Mouse (Mus musculus): ENCODE results near the gene Ndufaf8. TPM values are rescaled to one million over a fixed set of nuclear protein-coding genes. Genes with fewer than 3 reads are reported as not detected.

Gene Ndufaf8
- polyA plus RNA-seq, 1 experiment from 2014 or later = 57.5 TPM

DNA sequence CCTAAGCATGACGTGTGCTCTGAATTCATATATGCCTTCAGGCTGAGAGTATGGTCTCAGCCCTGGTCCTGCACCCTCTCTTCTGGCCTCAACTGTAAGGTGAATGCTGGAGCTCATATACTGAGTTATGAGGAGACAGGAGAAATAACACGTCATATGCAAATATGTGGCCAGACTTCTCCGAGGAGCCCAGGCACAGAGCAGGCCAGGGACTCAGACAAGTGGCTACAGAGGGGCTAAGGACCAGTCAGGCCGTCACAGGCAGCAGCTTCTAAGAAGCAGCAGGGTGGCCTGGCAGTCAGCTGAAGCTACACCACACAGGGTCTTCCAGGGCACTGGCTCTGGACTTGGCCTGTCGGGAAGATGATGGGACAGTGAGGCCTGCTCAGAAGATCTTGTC is 35.4 kb upstream of the Ndufaf8 start:
- Histone ChIP-seq H3K4me2 (ENCODE audit: low read depth, low read length) (no peak overlapping the region), H3K4me1 (ENCODE audit: control insufficient read depth, insufficient read depth, low read length) (no peaks in the 10 kb centered on the region), H3K9me3 (replicated peaks; ENCODE audit: control insufficient read depth, low read length) (no peaks in the 10 kb centered on the region), H3K27ac (replicated peaks; ENCODE audit: low read depth, low read length) (no peak overlapping the region), H3K27me3 (ENCODE audit: control insufficient read depth, insufficient read depth, low read length) (no peaks in the 10 kb centered on the region), H3K36me3 (replicated peaks; ENCODE audit: control insufficient read depth, insufficient read depth, low read depth, low read length) (peaks cover 8% of the 10 kb centered on the region), H3K9ac (replicated peaks; ENCODE audit: low read length) (no peak overlapping the region), H3K4me3 (ENCODE audit: low read depth, low read length) (no peak overlapping the region)
- DNase-seq (ENCODE audit: low spot score) = no peak
- no peak for ATAC-seq (replicated peaks; ENCODE audit: insufficient number of reproducible peaks, low FRiP score, low TSS enrichment, low read depth)
- WGBS = 82% methylated on average over 5 of the region's 5 CpGs

DNA sequence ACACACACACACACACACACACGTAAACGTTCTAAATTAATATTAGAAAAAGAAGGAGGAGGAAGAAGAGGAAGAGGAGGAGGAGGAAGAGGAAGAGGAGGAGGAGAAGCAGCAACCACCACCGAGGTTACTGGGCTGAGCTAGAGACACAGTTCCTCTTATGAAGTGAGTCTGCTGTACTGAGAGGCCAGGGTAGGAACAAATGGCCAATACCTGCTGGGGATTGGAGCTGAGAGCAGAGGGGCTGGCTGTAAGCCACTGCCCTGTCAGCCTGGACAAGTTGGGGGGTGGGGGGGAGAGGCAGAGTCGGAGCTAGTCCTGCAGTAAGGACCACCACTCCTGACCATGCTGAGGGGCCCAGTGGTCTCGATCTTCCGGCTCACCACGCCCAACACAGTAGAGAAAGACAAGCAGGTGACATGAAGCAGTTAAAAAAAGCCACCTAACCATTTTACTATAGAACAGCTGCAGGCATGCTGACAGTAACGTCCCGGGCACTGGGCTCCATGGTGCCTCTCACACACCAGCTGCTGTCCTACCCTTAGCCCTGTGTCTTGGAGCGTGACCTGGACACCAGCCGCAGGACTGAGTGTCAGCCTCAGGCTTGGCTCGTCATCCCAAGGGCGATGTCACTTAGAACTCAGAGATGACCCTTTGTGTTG is 34.6 kb upstream of the Ndufaf8 start:
- no peaks in the 10 kb centered on the region for H3K27me3 ChIP-seq (ENCODE audit: control insufficient read depth, insufficient read depth, low read length)
- H3K4me2 ChIP-seq (ENCODE audit: low read depth, low read length) = no peak overlapping the region
- H3K4me1 ChIP-seq (ENCODE audit: control insufficient read depth, insufficient read depth, low read length) = no peaks in the 10 kb centered on the region
- H3K4me3 ChIP-seq (ENCODE audit: low read depth, low read length) = no peak overlapping the region
- no peak for DNase-seq (ENCODE audit: low spot score)
- H3K9me3 ChIP-seq (replicated peaks; ENCODE audit: control insufficient read depth, low read length) = no peaks in the 10 kb centered on the region
- H3K36me3 ChIP-seq (replicated peaks; ENCODE audit: control insufficient read depth, insufficient read depth, low read depth, low read length) = peaks cover 8% of the 10 kb centered on the region
- ATAC-seq (replicated peaks; ENCODE audit: insufficient number of reproducible peaks, low FRiP score, low TSS enrichment, low read depth) = no peak
- no peak overlapping the region for H3K27ac ChIP-seq (replicated peaks; ENCODE audit: low read depth, low read length)
- WGBS = 88% methylated on average over 13 of the region's 13 CpGs
- no peak overlapping the region for H3K9ac ChIP-seq (replicated peaks; ENCODE audit: low read length)

DNA sequence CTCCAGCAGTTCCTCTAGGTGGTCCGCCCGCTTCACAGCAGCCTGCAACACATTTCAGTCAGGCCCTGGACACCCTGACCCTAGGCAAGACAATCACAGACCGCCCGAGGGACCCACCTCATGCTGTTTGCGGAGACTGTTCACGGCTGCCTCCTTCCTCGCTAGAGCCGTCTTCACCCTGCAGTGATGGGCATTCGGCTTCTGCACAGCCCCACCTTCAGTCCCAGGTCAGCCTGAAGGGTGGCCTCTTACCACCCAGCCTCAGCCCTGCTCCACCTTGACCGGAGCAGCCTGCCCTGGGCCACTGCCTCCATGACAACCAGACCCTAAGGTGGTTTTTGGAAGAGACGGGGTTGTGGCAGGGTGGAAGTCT is 34.1 kb upstream of the Ndufaf8 start:
- no peak overlapping the region for H3K27ac ChIP-seq (replicated peaks; ENCODE audit: low read depth, low read length)

DNA sequence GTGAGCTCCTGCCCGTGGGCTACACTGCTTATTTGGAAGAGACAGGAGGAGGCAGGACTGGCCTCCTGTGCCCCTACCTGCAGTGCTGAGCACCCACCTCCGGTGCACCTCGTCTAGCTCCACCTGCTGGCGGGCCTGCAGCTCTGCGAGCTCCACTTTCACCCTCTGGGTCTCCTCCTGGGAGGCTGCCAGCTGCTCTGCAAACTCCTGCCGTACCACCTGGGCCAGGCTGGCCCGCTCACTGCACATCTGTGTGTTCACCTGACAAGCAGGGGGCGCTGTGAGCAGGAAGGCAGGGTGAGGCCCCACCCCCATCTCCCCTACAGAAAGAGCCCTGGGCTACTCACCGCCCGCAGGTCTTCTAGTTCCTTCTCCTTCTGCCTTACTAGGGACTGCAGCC is 33.4 kb upstream of the Ndufaf8 start:
- Histone ChIP-seq H3K4me3 (ENCODE audit: low read depth, low read length) (no peak overlapping the region), H3K4me2 (ENCODE audit: low read depth, low read length) (no peak overlapping the region), H3K36me3 (replicated peaks; ENCODE audit: control insufficient read depth, insufficient read depth, low read depth, low read length) (peaks cover 8% of the 10 kb centered on the region), H3K9me3 (replicated peaks; ENCODE audit: control insufficient read depth, low read length) (no peaks in the 10 kb centered on the region), H3K27me3 (ENCODE audit: control insufficient read depth, insufficient read depth, low read length) (no peaks in the 10 kb centered on the region), H3K9ac (replicated peaks; ENCODE audit: low read length) (no peak overlapping the region), H3K4me1 (ENCODE audit: control insufficient read depth, insufficient read depth, low read length) (no peaks in the 10 kb centered on the region), H3K27ac (replicated peaks; ENCODE audit: low read depth, low read length) (no peak overlapping the region)
- DNase-seq (ENCODE audit: low spot score) (peak; percentile 55), ATAC-seq (replicated peaks; ENCODE audit: insufficient number of reproducible peaks, low FRiP score, low TSS enrichment, low read depth) (no peak)
- 43% methylated on average over 10 of the region's 10 CpGs for WGBS

More for the DNA sequence above, 34.1 kb upstream of the Ndufaf8 start:
- no peaks in the 10 kb centered on the region for H3K27me3 ChIP-seq (ENCODE audit: control insufficient read depth, insufficient read depth, low read length)
- ATAC-seq (replicated peaks; ENCODE audit: insufficient number of reproducible peaks, low FRiP score, low TSS enrichment, low read depth) (no peak), DNase-seq (ENCODE audit: low spot score) (no peak)
- H3K4me2 ChIP-seq (ENCODE audit: low read depth, low read length) = no peak overlapping the region
- no peaks in the 10 kb centered on the region for H3K4me1 ChIP-seq (ENCODE audit: control insufficient read depth, insufficient read depth, low read length)
- H3K4me3 ChIP-seq (ENCODE audit: low read depth, low read length) = no peak overlapping the region
- peaks cover 8% of the 10 kb centered on the region for H3K36me3 ChIP-seq (replicated peaks; ENCODE audit: control insufficient read depth, insufficient read depth, low read depth, low read length)
- H3K9me3 ChIP-seq (replicated peaks; ENCODE audit: control insufficient read depth, low read length) = no peaks in the 10 kb centered on the region
- WGBS = 88% methylated on average over 11 of the region's 11 CpGs
- H3K9ac ChIP-seq (replicated peaks; ENCODE audit: low read length) = no peak overlapping the region

DNA sequence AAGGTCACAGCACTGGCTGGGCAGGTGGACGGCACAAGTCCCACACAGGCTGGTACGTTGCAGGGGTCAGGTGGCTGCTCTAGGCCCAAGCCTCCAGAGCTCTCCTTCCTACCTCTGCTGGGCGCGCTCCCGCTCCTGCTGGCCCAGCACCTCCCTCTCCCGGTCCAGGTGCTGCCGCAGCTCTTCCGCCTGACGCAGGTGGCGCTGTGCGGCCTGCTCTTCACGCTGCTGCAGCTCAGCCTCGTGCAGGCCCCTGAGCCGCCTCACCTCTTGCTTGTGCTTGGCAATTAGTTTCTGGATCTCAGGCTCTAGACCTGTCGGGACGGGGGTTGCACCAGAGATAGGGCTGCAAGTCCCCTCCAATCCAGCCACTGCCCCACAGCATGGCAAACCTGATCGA is 30.9 kb upstream of the Ndufaf8 start:
- Histone ChIP-seq H3K9ac (replicated peaks; ENCODE audit: low read length) (no peak overlapping the region), H3K4me3 (ENCODE audit: low read depth, low read length) (no peak overlapping the region), H3K36me3 (replicated peaks; ENCODE audit: control insufficient read depth, insufficient read depth, low read depth, low read length) (peaks cover 11% of the 10 kb centered on the region), H3K27ac (replicated peaks; ENCODE audit: low read depth, low read length) (no peak overlapping the region), H3K4me2 (ENCODE audit: low read depth, low read length) (no peak overlapping the region), H3K9me3 (replicated peaks; ENCODE audit: control insufficient read depth, low read length) (no peaks in the 10 kb centered on the region), H3K27me3 (ENCODE audit: control insufficient read depth, insufficient read depth, low read length) (no peaks in the 10 kb centered on the region), H3K4me1 (ENCODE audit: control insufficient read depth, insufficient read depth, low read length) (no peaks in the 10 kb centered on the region)
- DNase-seq (ENCODE audit: low spot score) = peak; percentile 37
- ATAC-seq (replicated peaks; ENCODE audit: insufficient number of reproducible peaks, low FRiP score, low TSS enrichment, low read depth) = no peak; the same call in 1 of the 2 replicates
- WGBS = 46% methylated on average over 17 of the region's 17 CpGs

DNA sequence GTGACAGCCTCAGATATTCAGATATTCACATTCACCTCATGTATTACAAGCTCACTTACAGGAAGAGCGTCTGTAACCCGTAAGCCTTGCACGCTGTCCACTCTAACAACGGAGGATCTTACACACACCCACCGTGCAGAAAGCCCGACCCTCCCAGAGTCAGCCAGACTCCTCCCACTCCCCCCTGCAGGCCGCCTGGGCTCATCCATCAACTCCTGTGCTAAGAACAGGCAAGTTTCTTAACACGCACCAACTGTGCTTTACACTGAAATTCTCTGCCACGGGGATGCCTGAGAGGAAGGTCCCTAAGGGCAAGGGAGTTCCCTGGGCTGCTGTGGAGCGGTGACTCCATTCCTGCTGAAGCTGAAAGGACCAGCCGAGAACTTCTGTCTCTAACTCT is 29.5 kb upstream of the Ndufaf8 start:
- WGBS = 49% methylated on average over 11 of the region's 11 CpGs
- Histone ChIP-seq H3K4me2 (ENCODE audit: low read depth, low read length) (no peak overlapping the region), H3K9me3 (replicated peaks; ENCODE audit: control insufficient read depth, low read length) (no peaks in the 10 kb centered on the region), H3K9ac (replicated peaks; ENCODE audit: low read length) (no peak overlapping the region), H3K36me3 (replicated peaks; ENCODE audit: control insufficient read depth, insufficient read depth, low read depth, low read length) (peaks cover 9% of the 10 kb centered on the region), H3K4me3 (ENCODE audit: low read depth, low read length) (no peak overlapping the region), H3K4me1 (ENCODE audit: control insufficient read depth, insufficient read depth, low read length) (no peaks in the 10 kb centered on the region), H3K27ac (replicated peaks; ENCODE audit: low read depth, low read length) (no peak overlapping the region), H3K27me3 (ENCODE audit: control insufficient read depth, insufficient read depth, low read length) (no peaks in the 10 kb centered on the region)
- DNase-seq (ENCODE audit: low spot score) (no peak), ATAC-seq (replicated peaks; ENCODE audit: insufficient number of reproducible peaks, low FRiP score, low TSS enrichment, low read depth) (no peak)

DNA sequence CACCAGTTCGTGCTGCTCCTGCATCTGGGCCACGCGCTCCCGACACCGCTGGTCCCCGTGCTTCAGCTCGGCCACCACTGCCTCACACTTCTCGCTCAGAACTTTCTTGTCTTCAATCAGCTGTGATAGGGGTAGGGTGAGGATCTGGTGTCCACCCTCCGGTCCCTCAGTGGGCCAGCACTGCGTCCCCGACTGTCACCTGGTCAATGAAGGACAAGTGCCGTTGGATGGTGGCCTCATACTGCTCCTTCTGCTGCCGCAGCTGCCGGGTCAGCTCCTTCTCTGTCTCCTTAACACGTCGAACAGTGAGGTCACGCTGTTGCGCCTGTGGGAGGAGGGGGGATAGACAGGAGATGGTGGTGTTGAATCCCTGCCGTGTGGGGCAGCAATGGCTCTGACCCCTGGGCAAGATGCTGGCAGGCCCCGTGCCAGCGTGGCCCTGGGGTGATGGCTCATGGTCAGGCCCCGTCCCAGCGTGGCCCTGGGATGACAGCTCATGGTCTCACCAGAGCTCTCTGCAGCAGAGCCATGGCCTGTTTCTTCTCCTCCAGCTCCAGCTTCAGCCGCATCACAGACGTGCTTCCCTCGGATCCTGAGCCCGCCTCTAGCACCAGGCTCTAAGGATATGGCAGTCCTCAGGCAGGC is 28.3 kb upstream of the Ndufaf8 start:
- WGBS = 84% methylated on average over 27 of the region's 27 CpGs
- H3K9ac ChIP-seq (replicated peaks; ENCODE audit: low read length) = no peak overlapping the region
- no peak for ATAC-seq (replicated peaks; ENCODE audit: insufficient number of reproducible peaks, low FRiP score, low TSS enrichment, low read depth)

DNA sequence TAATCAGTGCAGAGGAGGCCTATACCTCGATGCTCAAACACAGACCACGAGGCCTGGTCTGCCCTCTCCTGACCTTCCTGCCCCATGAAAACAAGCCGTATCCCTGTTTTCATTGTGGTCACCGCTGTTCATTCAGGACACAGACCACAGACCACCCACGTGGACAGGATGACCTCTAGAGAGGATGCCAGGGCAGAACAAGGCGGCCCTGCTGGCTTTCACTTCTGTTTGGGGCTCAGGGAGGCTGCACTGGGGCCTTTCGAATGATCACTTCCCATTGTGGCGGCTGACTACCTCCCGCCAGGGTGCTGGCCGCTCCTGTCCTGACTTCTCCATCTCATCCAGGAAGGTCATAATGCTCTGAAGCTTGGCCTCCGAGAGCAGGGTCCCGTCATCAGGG is 27.7 kb upstream of the Ndufaf8 start:
- ATAC-seq (replicated peaks; ENCODE audit: insufficient number of reproducible peaks, low FRiP score, low TSS enrichment, low read depth) (no peak), DNase-seq (ENCODE audit: low spot score) (no peak)
- Histone ChIP-seq H3K4me1 (ENCODE audit: control insufficient read depth, insufficient read depth, low read length) (no peaks in the 10 kb centered on the region), H3K27me3 (ENCODE audit: control insufficient read depth, insufficient read depth, low read length) (no peaks in the 10 kb centered on the region), H3K4me2 (ENCODE audit: low read depth, low read length) (no peak overlapping the region), H3K4me3 (ENCODE audit: low read depth, low read length) (no peak overlapping the region), H3K36me3 (replicated peaks; ENCODE audit: control insufficient read depth, insufficient read depth, low read depth, low read length) (peaks cover 9% of the 10 kb centered on the region), H3K9me3 (replicated peaks; ENCODE audit: control insufficient read depth, low read length) (no peaks in the 10 kb centered on the region), H3K27ac (replicated peaks; ENCODE audit: low read depth, low read length) (no peak overlapping the region), H3K9ac (replicated peaks; ENCODE audit: low read length) (no peak overlapping the region)
- 27% methylated on average over 12 of the region's 12 CpGs for WGBS

More for the DNA sequence above, 28.3 kb upstream of the Ndufaf8 start:
- H3K36me3 ChIP-seq (replicated peaks; ENCODE audit: control insufficient read depth, insufficient read depth, low read depth, low read length) = peaks cover 9% of the 10 kb centered on the region
- H3K9me3 ChIP-seq (replicated peaks; ENCODE audit: control insufficient read depth, low read length) = no peaks in the 10 kb centered on the region
- H3K27ac ChIP-seq (replicated peaks; ENCODE audit: low read depth, low read length) = no peak overlapping the region
- no peak overlapping the region for H3K4me2 ChIP-seq (ENCODE audit: low read depth, low read length)
- no peak overlapping the region for H3K4me3 ChIP-seq (ENCODE audit: low read depth, low read length)
- no peaks in the 10 kb centered on the region for H3K4me1 ChIP-seq (ENCODE audit: control insufficient read depth, insufficient read depth, low read length)
- no peaks in the 10 kb centered on the region for H3K27me3 ChIP-seq (ENCODE audit: control insufficient read depth, insufficient read depth, low read length)
- no peak for DNase-seq (ENCODE audit: low spot score)
